Mouse (Mus musculus) T-helper 1 cell (primary cell): ENCODE measurements around the gene Fam222b.
"Not testable (repeated sequence)": the region's sequence is repeated elsewhere in the genome, so short reads cannot be mapped to it uniquely, and the experiment has no call there.

Experiments used
- in situ Hi-C: fragments of 300-600 bp; cut with MboI, MseI; formaldehyde crosslinking; loops from one replicate; pipeline ENCODE4 v1.15.1; 2025; ENCODE audit warnings: high pct_unique_total_duplicates

The Fam222b gene

GRCm38 (mm10) chr11:78094504-78095143, at the start of gene Fam222b:
Fam222b (plus strand) TSS chr11:78094660.
- in situ Hi-C loops = no loop called here

- in situ Hi-C loops = no loop called here
Observed at GRCm38 (mm10) chr11:78044758-78045251, 49.7 kb upstream of the Fam222b start.

GRCm38 (mm10) chr11:78048637-78049036, 45.8 kb upstream of the Fam222b start:
- in situ Hi-C loops = not testable (repeated sequence)

GRCm38 (mm10) chr11:78053078-78053477, 41.4 kb upstream of the Fam222b start:
- in situ Hi-C loops = no loop called here

- in situ Hi-C loops = no loop called here
Observed at GRCm38 (mm10) chr11:78056946-78057345, 37.5 kb upstream of the Fam222b start.

GRCm38 (mm10) chr11:78059833-78060757, 34.4 kb upstream of the Fam222b start:
- in situ Hi-C loops = no loop called here

GRCm38 (mm10) chr11:78062563-78062962, 31.9 kb upstream of the Fam222b start:
- in situ Hi-C loops = no loop called here

- in situ Hi-C loops = no loop called here
Observed at GRCm38 (mm10) chr11:78065906-78066305, 28.6 kb upstream of the Fam222b start.

- in situ Hi-C loops = no loop called here
Observed at GRCm38 (mm10) chr11:78066641-78067040, 27.8 kb upstream of the Fam222b start.

- in situ Hi-C loops = no loop called here
Observed at GRCm38 (mm10) chr11:78067566-78067965, 26.9 kb upstream of the Fam222b start.

GRCm38 (mm10) chr11:78069130-78069529, 25.3 kb upstream of the Fam222b start:
- in situ Hi-C loops = no loop called here

GRCm38 (mm10) chr11:78069646-78070045, 24.8 kb upstream of the Fam222b start:
- in situ Hi-C loops = no loop called here

- in situ Hi-C loops = no loop called here
Observed at GRCm38 (mm10) chr11:78071938-78072337, 22.5 kb upstream of the Fam222b start.

GRCm38 (mm10) chr11:78072425-78073130, 21.9 kb upstream of the Fam222b start:
- in situ Hi-C loops = no loop called here

- in situ Hi-C loops = no loop called here
Observed at GRCm38 (mm10) chr11:78073577-78074276, 20.7 kb upstream of the Fam222b start.

GRCm38 (mm10) chr11:78074277-78074652, 20.2 kb upstream of the Fam222b start:
- in situ Hi-C loops = no loop called here

GRCm38 (mm10) chr11:78074666-78075065, 19.8 kb upstream of the Fam222b start:
- in situ Hi-C loops = no loop called here

- in situ Hi-C loops = no loop called here
Observed at GRCm38 (mm10) chr11:78079961-78080921, 14.2 kb upstream of the Fam222b start, which contains the start of gene Eral1. Eral1 (minus strand) TSS chr11:78080383.

- in situ Hi-C loops = no loop called here
Observed at GRCm38 (mm10) chr11:78083595-78083994, 10.9 kb upstream of the Fam222b start.

- in situ Hi-C loops = no loop called here
Observed at GRCm38 (mm10) chr11:78086925-78087479, 7.5 kb upstream of the Fam222b start.
